Mouse (Mus musculus): ENCODE measurements at regions not wholly inside any gene's neighbourhood (a gene's known extent, or its start where the extent isn't known, plus 50 kb on each side); places are given as distances from the start of the nearest gene placed in this dataset.
"Not testable (repeated sequence)": the region's sequence is repeated elsewhere in the genome, so short reads cannot be mapped to it uniquely, and the experiment has no call there.

- DNase-seq = no peak
Measured at GRCm38 (mm10) chr17:94866630-94867029, 116.8 kb upstream of the Mettl4 start.

GRCm38 (mm10) chr17:94864531-94865318 lies 114.9 kb upstream of the Mettl4 start:
- peak; percentile 76 for DNase-seq

DNA sequence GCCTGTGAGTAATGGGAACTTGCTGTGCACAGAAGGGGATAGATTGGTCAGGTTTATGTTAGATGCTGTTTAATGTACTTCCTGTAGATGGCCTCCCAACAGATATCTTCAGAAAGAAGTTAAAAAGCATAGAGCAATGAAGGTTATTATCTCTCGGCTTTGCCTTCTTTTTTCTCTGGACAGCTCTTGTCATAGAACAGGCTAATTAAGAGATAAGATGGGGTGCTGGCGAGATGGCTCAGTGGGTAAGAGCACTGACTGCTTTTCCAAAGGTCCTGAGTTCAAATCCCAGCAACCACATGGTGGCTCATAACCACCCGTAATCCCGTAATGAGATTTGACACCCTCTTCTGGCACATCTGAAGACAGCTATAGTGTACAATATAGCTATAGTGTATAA lies 104.9 kb upstream of the Mettl4 start:
- not testable (repeated sequence) for DNase-seq

DNA sequence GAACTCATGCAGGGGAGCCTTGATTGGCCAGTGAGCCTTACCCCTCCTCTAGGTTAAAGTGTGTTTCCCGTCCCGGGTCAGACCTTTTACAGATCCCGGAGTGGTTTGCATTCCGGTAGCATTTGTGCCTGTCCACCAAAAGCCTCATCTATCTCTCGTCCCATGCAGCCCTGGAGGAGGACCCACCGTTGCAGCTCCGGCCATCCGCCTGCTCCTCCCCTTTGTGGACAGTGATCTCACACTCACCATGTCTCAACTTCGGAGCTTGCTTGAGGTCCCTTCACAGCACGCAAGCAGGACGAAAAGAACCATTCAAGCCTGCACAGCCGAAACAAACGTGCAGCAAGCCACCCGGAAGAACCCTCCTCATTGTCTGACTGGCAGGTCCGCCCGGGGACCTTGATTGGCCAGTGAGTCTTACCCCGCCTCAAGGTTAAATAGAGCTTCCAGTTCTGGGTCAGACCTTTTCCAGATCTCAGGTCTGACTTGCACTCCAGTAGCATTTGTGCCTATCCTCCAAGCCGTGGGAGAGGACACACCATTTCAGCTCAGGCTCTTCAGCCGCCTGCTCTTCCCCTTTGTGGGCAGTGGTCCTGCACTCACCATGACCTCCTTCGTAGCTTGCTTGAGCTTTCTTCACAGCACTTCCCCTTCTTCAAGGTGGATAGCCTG lies 84.8 kb upstream of the Mettl4 start:
- peak; percentile 82 for DNase-seq

GRCm38 (mm10) chr17:94834067-94834445 lies 84.2 kb upstream of the Mettl4 start:
- not testable (repeated sequence) for DNase-seq

DNA sequence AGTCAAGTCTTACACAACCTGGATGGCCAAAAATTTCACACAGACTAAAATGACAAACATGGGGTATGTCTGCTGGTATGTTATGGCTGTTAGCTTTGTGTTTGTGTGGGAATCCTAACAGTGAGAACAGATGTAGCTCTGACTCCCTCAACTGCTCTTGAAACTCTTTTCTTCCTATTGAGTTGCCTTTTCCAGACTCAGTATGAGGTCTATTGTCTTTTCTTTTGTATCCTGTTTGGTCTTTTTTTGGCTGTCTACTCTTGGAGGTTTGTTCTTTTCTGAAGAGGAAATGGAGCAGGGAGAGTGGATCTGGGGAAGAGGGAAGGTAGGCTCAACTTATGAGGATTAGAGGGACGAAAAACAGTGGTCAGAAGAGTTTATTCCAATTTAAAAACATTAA lies 76.6 kb upstream of the Mettl4 start:
- DNase-seq = not testable (repeated sequence)

DNA sequence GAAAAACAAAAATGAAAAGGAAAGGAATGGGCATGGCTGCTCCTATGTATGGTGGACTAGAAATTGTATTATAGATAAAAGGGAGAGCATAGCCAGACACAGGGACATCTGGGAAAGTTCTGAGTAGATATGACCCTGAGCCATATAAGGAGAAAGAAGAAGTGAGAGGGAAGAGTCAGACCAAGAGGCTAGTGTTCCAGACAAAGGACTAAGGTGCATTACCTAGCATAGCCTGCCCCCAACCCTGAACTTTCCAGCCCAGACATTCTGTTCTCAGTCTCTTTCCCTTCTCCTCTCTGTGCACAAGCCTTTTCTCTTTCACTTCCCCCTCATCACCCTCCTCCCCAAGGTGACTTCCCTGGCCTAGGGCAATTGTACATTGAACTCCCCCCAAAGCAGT lies 58.9 kb upstream of the Mettl4 start:
- DNase-seq = no peak
